Mouse (Mus musculus) CH12.LX (cell line): ENCODE data around the gene Dnaaf3. TPM values are rescaled to one million over a fixed set of nuclear protein-coding genes. Genes with fewer than 3 reads are reported as not detected.
A peak's percentile ranks its signal among the peaks of the same experiment; 100 is the strongest.

Experiments used
- DNase-seq: peaks from one replicate; pipeline ENCODE4 v3.0.0-alpha.2; 2013; ENCODE audit errors: extremely low read depth
- H3K27ac ChIP-seq: 2 replicates; pipeline ENCODE4 v1.5.1; 2012; ENCODE audit warnings: low read depth, mild to moderate bottlenecking, control low read depth, moderate library complexity; ENCODE audit not compliant: insufficient read depth
- H3K27me3 ChIP-seq: replicated peaks from 2 replicates; pipeline ENCODE3; 2012; ENCODE audit warnings: inconsistent platforms
- H3K36me3 ChIP-seq, 2 experiments: replicated peaks in 1 of 2; 2 replicates each; pipeline versions ENCODE3 to v1.6.1; 2012; ENCODE audit warnings: inconsistent platforms in 1 of 2, low read length in 1 of 2, mild to moderate bottlenecking in 1 of 2, mixed read lengths in 1 of 2, moderate library complexity in 1 of 2; ENCODE audit not compliant: control insufficient read depth in 1 of 2, insufficient read depth in 1 of 2
- H3K4me1 ChIP-seq, 2 experiments: 2 replicates each; pipeline ENCODE4 v1.6.1; 2012; ENCODE audit warnings: inconsistent platforms in 1 of 2, moderate library complexity in 1 of 2; ENCODE audit not compliant: insufficient read depth in 2 of 2, control insufficient read depth in 1 of 2
- H3K4me2 ChIP-seq: 2 replicates; pipeline ENCODE4 v1.6.1; 2012; ENCODE audit warnings: low read depth, mild to moderate bottlenecking, control low read depth; ENCODE audit not compliant: poor library complexity, insufficient read depth, severe bottlenecking
- H3K4me3 ChIP-seq, 3 experiments: fragments of 150-350 bp in 1 of 3; sonication (generic) in 1 of 3; replicated peaks in 1 of 3; 2 replicates each; pipeline versions ENCODE3 to v1.5.1; 2011 to 2012; ENCODE audit warnings: low read depth in 2 of 3, low read length in 2 of 3, mild to moderate bottlenecking in 2 of 3, moderate library complexity in 2 of 3, control low read depth in 1 of 3, improper control_type of control experiment in 1 of 3, inconsistent platforms in 1 of 3, mixed read lengths in 1 of 3; ENCODE audit not compliant: poor library complexity in 1 of 3
- H3K79me2 ChIP-seq: replicated peaks from 2 replicates; pipeline ENCODE4 v1.6.1; 2012; ENCODE audit warnings: mild to moderate bottlenecking, moderate library complexity; ENCODE audit not compliant: control insufficient read depth, poor library complexity, insufficient read depth, severe bottlenecking; ENCODE audit errors: extremely low read depth
- H3K9ac ChIP-seq: 2 replicates; pipeline ENCODE4 v1.6.1; 2012; ENCODE audit warnings: low read depth, mild to moderate bottlenecking, control low read depth, moderate library complexity; ENCODE audit not compliant: insufficient read depth
- H3K9me3 ChIP-seq: replicated peaks from 2 replicates; pipeline ENCODE3; 2012; ENCODE audit warnings: low read length, inconsistent platforms, mixed read lengths
- HCFC1 ChIP-seq: IDR thresholded peaks from 2 replicates; pipeline ENCODE4 v1.6.1; 2012; ENCODE audit warnings: low read depth, mild to moderate bottlenecking, inconsistent platforms, low read length, improper control_type of control experiment
- MAX ChIP-seq: IDR thresholded peaks from 2 replicates; pipeline ENCODE4 v1.6.1; 2011; ENCODE audit warnings: low read length, improper control_type of control experiment
- MXI1 ChIP-seq: IDR thresholded peaks from 2 replicates; pipeline ENCODE4 v1.6.1; 2011; ENCODE audit warnings: mild to moderate bottlenecking, low read depth, low read length, improper control_type of control experiment
- NELFE ChIP-seq: IDR thresholded peaks from 2 replicates; pipeline ENCODE4 v1.6.1; 2011; ENCODE audit warnings: low read depth, low read length, improper control_type of control experiment
- NRF1 ChIP-seq: IDR thresholded peaks from 2 replicates; pipeline ENCODE4 v1.6.1; 2014; ENCODE audit warnings: low read depth, mild to moderate bottlenecking, inconsistent platforms, low read length, improper control_type of control experiment, moderate library complexity
- PAX5 ChIP-seq: IDR thresholded peaks from 2 replicates; pipeline ENCODE4 v1.6.1; 2012; ENCODE audit warnings: low read length, inconsistent platforms, mixed read lengths
- POLR2A ChIP-seq: IDR thresholded peaks from 2 replicates; pipeline ENCODE4 v1.6.1; 2011; ENCODE audit warnings: low read depth, mild to moderate bottlenecking, improper control_type of control experiment, low read length
- RAD21 ChIP-seq: IDR thresholded peaks from 2 replicates; pipeline ENCODE4 v1.6.1; 2011; ENCODE audit warnings: low read depth, mild to moderate bottlenecking, low read length, improper control_type of control experiment, moderate library complexity
- SIN3A ChIP-seq: IDR thresholded peaks from 2 replicates; pipeline ENCODE4 v1.6.1; 2012; ENCODE audit warnings: low read length, improper control_type of control experiment, inconsistent platforms
- SMC3 ChIP-seq: IDR thresholded peaks from 2 replicates; pipeline ENCODE4 v1.6.1; 2011; ENCODE audit warnings: low read depth, low read length, improper control_type of control experiment
- USF1 ChIP-seq: IDR thresholded peaks from 2 replicates; pipeline ENCODE4 v1.6.1; 2014; ENCODE audit warnings: low read depth, mild to moderate bottlenecking, inconsistent platforms, low read length, improper control_type of control experiment
- dilution Hi-C: fragments of 300-500 bp; cut with MboI; formaldehyde crosslinking; loops from 2 replicates; pipeline ENCODE4 v1.14.3; 2020; ENCODE audit warnings: low sequenced_read_pairs; ENCODE audit not compliant: extremely low pct_unique_long_range_greater_than_20kb, extremely low pct_ligation_motif_present
- in situ Hi-C: fragments of 300-500 bp; cut with MboI; formaldehyde crosslinking; loops from 3 replicates; pipeline ENCODE4 v1.14.3; 2019; ENCODE audit warnings: low sequenced_read_pairs, low pct_ligation_motif_present, low pct_unique_long_range_greater_than_20kb, mixed read lengths
- polyA plus RNA-seq: library from polyadenylated mRNA; unstranded; fragments of >175 nt; gene quantifications from 2 replicates; pipeline ENCODE4 v1.2.1, GENCODE M21; 2012; ENCODE audit warnings: low read depth; ENCODE audit not compliant: insufficient read length
- total RNA-seq, 2 experiments: library from RNA; depleted of rRNA; stranded (reverse); fragments of 300-350 nt in 1 of 2; fragments of >200 nt in 1 of 2; gene quantifications; 2 replicates each; pipeline ENCODE4 v1.2.3; 2012 to 2014

Dnaaf3 gene
- total and polyA plus RNA-seq, 3 experiments, result 0.16 to 0.83 (median 0.59) TPM

DNA sequence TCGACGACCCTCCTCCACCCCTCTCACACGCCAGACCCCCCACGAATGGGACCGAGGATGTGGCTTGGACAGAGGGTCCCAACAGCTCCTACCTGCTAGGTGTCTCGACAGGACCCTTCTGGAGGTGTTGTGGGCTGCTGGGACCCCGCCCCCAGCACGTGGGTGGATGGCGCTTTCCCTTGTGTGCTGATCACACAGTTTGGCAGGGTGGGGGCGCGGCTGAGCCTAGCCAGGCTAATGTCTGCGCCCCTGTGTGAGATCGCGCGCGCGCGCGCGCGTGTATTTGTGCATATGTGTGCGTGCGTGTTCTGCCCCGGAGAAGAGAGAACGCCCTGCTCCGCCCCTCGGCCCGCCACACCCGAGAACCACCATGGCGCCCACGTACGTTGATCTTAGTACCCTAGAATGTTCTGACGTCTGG lies 15.0 kb upstream of the Dnaaf3 start, which contains the start of gene Syt5:
Gene Syt5 (minus strand): TSS at position 321 of the 421 bp plus-strand sequence.
- dilution Hi-C loops, result no loop called here
- no peak within 1 kb of the TSS for H3K4me3 ChIP-seq
- H3K27ac ChIP-seq, result no peak within 1 kb of the TSS
- TF ChIP-seq MAX (no peak), PAX5 (no peak), NRF1 (peak; percentile 77)
- TF ChIP-seq, all 38 proteins: peak for 1
- peaks cover 4 to 5% of the 10 kb centered on the region in 2 experiments; a peak in 3 of 4 replicates for H3K4me1 ChIP-seq
- H3K4me2 ChIP-seq, result peak within 1 kb of the TSS; percentile 77
- no peak within 1 kb of the TSS for H3K9ac ChIP-seq
- DNase-seq, result no peak
- H3K9me3 ChIP-seq, result no peaks in the 10 kb centered on the region
- H3K27me3 ChIP-seq, result peaks cover 51% of the 10 kb centered on the region
- H3K36me3 ChIP-seq, result no peaks in the 10 kb centered on the region
- H3K79me2 ChIP-seq, result no peaks in the 10 kb centered on the region
- in situ Hi-C loops, result no loop called here

DNA sequence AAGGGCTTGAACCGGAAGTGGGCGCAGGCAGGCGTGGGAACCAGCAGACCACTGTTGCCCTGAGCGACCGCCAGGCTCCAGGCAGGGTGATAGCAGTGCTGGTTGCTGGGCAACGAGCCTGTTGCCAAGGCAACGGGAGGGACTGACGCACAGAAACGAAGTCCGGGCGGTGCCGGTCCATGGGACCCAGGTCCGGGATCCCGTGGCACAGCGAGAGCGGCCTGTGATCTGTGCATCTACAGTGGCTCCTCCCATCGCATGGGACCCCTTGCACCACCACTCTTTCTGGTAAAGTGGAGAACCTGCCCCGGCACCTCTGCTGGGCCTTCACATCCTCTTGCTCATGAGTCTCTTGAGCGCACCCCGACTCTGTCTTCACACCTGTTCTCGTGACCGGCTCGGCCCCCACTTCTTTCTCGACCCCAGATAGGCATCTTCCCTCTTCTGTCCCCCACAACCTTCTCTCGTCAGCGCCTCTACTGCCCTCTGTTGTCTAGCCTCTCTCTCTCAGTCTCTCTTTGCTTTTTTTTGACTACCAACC lies 14.4 kb upstream of the Dnaaf3 start:
- H3K9ac ChIP-seq, result no peak overlapping the region
- H3K4me2 ChIP-seq, result peak overlapping the region; percentile 77; the same call in 1 of the 2 replicates
- H3K4me3 ChIP-seq, result no peak overlapping the region
- dilution Hi-C loops, result no loop called here
- TF ChIP-seq MXI1, result peak; percentile 19
- TF ChIP-seq PAX5, result no peak
- no peaks in the 10 kb centered on the region for H3K79me2 ChIP-seq
- peaks cover 4 to 5% of the 10 kb centered on the region in 2 experiments; a peak in 3 of 4 replicates for H3K4me1 ChIP-seq
- in situ Hi-C loops, result no loop called here
- no peak for DNase-seq
- no peaks in the 10 kb centered on the region for H3K36me3 ChIP-seq
- peaks cover 48% of the 10 kb centered on the region for H3K27me3 ChIP-seq
- no peak overlapping the region for H3K27ac ChIP-seq
- no peaks in the 10 kb centered on the region for H3K9me3 ChIP-seq

GRCm38 (mm10) chr7:4546050-4546449 lies 13.8 kb upstream of the Dnaaf3 start:
- in situ Hi-C loops, result no loop called here

More at GRCm38 (mm10) chr7:4546050-4546449, 13.8 kb upstream of the Dnaaf3 start:
- Histone ChIP-seq H3K79me2 (no peaks in the 10 kb centered on the region), H3K9ac (no peak overlapping the region), H3K4me1 (peaks cover 4 to 5% of the 10 kb centered on the region in 2 experiments; a peak in 3 of 4 replicates), H3K27me3 (peaks cover 43% of the 10 kb centered on the region), H3K4me2 (no peak overlapping the region), H3K4me3 (no peak overlapping the region), H3K27ac (no peak overlapping the region), H3K9me3 (no peaks in the 10 kb centered on the region), H3K36me3 (no peaks in the 10 kb centered on the region)
- TF ChIP-seq HCFC1 (no peak), SIN3A (no peak), MAX (no peak), NELFE (no peak), SMC3 (no peak), USF1 (no peak), POLR2A (no peak), RAD21 (no peak)
- no peak for DNase-seq
- dilution Hi-C loops, result no loop called here
